Mouse (Mus musculus): ENCODE results near the gene Lmcd1. TPM values are rescaled to one million over a fixed set of nuclear protein-coding genes. Genes with fewer than 3 reads are reported as not detected.

Gene Lmcd1
- polyA plus RNA-seq (2017; shearing (Covaris generic)), result not detected

GRCm38 (mm10) chr6:112273501-112274205, at the start of gene Lmcd1:
TSS of gene Lmcd1 (plus strand) at chr6:112273758.

Other genes starting within 250 kb of the Lmcd1 start
- gene Ssu2, start 114.3 kb downstream of the Lmcd1 start, polyA plus RNA-seq (2017; shearing (Covaris generic)), result not detected
- not detected for gene Cav3, start 185.7 kb downstream of the Lmcd1 start, polyA plus RNA-seq (2017; shearing (Covaris generic))
- gene Oxtr, start 216.2 kb downstream of the Lmcd1 start, polyA plus RNA-seq (2017; shearing (Covaris generic)), result not detected

All from naive thymus-derived CD4-positive, alpha-beta T cell, adult 5 months (primary cell).